Mouse (Mus musculus): ENCODE measurements at regions not wholly inside any gene's neighbourhood (a gene's known extent, or its start where the extent isn't known, plus 50 kb on each side); places are given as distances from the start of the nearest gene placed in this dataset.

DNA sequence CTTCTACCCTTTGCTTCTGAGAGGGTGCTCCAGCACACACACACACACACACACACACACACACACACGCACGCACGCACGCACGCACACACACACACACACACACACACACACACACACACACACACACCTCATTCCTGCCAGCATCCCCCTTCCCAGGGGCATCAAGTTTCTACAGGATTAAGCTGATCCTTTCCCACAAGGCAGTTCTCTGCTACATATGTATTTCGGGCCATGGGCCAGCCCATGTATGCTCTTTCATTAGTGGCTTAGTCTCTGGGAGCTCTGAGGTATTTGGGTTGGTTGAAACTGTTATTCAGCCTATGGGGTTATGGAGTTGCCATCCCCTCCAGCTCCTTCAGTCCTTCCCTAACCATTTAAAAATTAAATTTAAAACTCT, 366.1 kb downstream of the Rergl start:
- Histone ChIP-seq H3K9ac (ENCODE audit: low read depth, low read length) (no peak overlapping the region), H3K27me3 (ENCODE audit: control insufficient read depth, insufficient read depth, low read depth, low read length) (no peaks in the 10 kb centered on the region), H3K27ac (ENCODE audit: low read length) (no peak overlapping the region), H3K9me3 (replicated peaks; ENCODE audit: control insufficient read depth, low read length, poor library complexity, severe bottlenecking) (no peaks in the 10 kb centered on the region), H3K4me1 (ENCODE audit: control insufficient read depth, insufficient read depth, low read length) (no peaks in the 10 kb centered on the region), H3K36me3 (ENCODE audit: control insufficient read depth, insufficient read depth, low read length) (no peaks in the 10 kb centered on the region), H3K4me2 (ENCODE audit: low read length) (no peak overlapping the region), H3K4me3 (ENCODE audit: low read depth, low read length) (no peak overlapping the region)
- ATAC-seq, result no peak
- 74% methylated on average over 1 of the region's 6 CpGs for WGBS

DNA sequence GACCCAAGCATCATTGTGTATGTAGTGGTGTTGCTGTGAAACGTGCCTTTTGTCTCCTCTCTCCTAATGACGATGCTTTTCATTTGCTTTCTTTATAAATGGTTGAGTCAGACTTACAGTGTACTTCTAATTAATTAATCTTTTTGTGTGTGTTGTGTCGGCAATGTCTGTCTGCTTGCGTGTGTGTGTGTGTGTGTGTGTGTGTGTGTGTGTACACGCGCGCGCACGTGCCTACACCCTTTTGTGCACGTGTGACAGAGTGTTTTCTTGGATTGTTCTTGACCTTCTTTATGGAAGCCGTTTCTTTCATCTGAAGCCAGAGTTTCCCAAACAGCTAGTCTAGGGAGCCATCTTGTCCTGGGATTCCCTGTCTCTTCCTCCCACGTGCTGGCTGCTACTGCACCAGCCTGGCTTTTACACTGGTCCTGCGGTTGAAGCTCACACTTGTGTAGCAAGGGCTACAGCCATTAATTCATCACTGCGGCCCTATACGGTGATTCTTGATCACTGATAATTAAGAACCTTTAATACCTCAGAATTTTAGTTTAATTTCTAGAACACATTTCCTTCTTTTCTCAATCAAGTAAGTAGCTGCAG, 369.6 kb downstream of the Rergl start:
- no peaks in the 10 kb centered on the region; the same call in 1 of the 2 replicates for H3K9me3 ChIP-seq (replicated peaks; ENCODE audit: control insufficient read depth, low read length, poor library complexity, severe bottlenecking)
- H3K4me1 ChIP-seq (ENCODE audit: control insufficient read depth, insufficient read depth, low read length), result no peaks in the 10 kb centered on the region
- no peaks in the 10 kb centered on the region for H3K27me3 ChIP-seq (ENCODE audit: control insufficient read depth, insufficient read depth, low read depth, low read length)
- ATAC-seq, result no peak
- 80% methylated on average over 15 of the region's 15 CpGs for WGBS
- H3K36me3 ChIP-seq (ENCODE audit: control insufficient read depth, insufficient read depth, low read length), result no peaks in the 10 kb centered on the region
- H3K4me3 ChIP-seq (ENCODE audit: low read depth, low read length), result no peak overlapping the region
- no peak overlapping the region for H3K9ac ChIP-seq (ENCODE audit: low read depth, low read length)
- no peak overlapping the region for H3K4me2 ChIP-seq (ENCODE audit: low read length)
- no peak overlapping the region for H3K27ac ChIP-seq (ENCODE audit: low read length)

DNA sequence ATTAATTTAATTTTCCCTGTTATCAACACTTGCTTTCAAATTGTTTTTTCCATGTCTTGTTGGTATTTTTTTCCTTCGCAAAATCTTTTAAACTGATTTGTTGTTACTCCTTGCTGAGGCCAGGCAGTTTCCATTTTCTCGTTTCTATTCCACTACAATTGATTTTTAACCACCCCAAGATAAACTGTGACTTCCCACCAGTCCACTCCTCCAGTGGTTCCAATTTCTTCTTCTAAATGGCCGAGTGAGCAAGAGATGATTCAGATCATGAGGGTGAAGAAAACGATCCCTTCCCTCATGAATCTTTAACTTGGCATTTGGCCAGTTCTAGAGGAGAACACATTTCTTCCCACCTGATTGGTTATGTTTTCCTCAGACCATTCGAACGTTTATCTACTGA, 393.5 kb downstream of the Rergl start:
- no peaks in the 10 kb centered on the region for H3K9me3 ChIP-seq (replicated peaks; ENCODE audit: control insufficient read depth, low read length, poor library complexity, severe bottlenecking)
- H3K36me3 ChIP-seq (ENCODE audit: control insufficient read depth, insufficient read depth, low read length), result no peaks in the 10 kb centered on the region
- WGBS, result 79% methylated on average over 6 of the region's 6 CpGs
- H3K4me3 ChIP-seq (ENCODE audit: low read depth, low read length), result no peak overlapping the region
- no peaks in the 10 kb centered on the region for H3K27me3 ChIP-seq (ENCODE audit: control insufficient read depth, insufficient read depth, low read depth, low read length)
- no peak overlapping the region for H3K4me2 ChIP-seq (ENCODE audit: low read length)
- no peak overlapping the region for H3K27ac ChIP-seq (ENCODE audit: low read length)
- H3K9ac ChIP-seq (ENCODE audit: low read depth, low read length), result no peak overlapping the region
- H3K4me1 ChIP-seq (ENCODE audit: control insufficient read depth, insufficient read depth, low read length), result no peaks in the 10 kb centered on the region
- no peak for ATAC-seq

DNA sequence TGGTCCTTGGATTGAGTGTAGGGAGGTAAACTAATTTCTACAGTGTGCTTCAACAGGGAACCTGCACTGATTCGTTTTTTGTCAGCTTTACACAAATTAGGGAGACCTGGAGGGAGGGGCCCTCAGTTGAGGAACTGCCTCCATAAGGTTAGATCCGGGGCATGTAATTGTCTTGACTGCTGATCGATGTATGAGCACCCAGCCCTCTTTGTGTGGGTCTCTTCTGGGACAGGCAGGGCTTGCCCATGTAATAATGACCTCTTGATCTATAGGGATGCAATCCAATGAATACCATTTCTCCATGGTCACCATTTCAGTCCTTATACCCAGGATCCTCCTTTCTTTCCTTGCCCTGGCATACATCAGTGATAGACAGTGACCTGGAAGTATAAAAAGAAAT, 398.4 kb downstream of the Rergl start:
- no peak for ATAC-seq
- Histone ChIP-seq H3K4me3 (ENCODE audit: low read depth, low read length) (no peak overlapping the region), H3K9me3 (replicated peaks; ENCODE audit: control insufficient read depth, low read length, poor library complexity, severe bottlenecking) (no peaks in the 10 kb centered on the region), H3K36me3 (ENCODE audit: control insufficient read depth, insufficient read depth, low read length) (no peaks in the 10 kb centered on the region), H3K27ac (ENCODE audit: low read length) (no peak overlapping the region), H3K4me2 (ENCODE audit: low read length) (no peak overlapping the region), H3K9ac (ENCODE audit: low read depth, low read length) (no peak overlapping the region), H3K27me3 (ENCODE audit: control insufficient read depth, insufficient read depth, low read depth, low read length) (no peaks in the 10 kb centered on the region), H3K4me1 (ENCODE audit: control insufficient read depth, insufficient read depth, low read length) (no peaks in the 10 kb centered on the region)
- 52% methylated on average over 3 of the region's 3 CpGs for WGBS

DNA sequence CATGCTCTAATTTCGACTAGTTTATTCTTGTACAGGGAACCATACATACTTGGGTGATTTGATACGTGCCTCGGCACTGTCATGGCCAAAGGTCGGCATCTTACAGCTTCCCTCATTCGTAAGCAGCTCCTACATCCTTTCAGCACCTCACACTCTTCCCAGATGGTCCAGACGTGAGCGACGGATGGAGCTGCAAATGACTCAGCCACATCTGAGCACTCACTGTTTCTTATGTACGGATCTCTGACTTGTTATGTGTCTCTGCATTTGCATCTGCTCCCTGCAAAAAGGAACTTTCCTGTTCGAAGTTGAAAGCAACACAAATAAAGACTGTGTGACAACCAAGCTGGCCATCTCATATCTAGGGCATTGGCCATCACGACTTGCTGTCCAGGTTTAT, 402.5 kb downstream of the Rergl start:
- Histone ChIP-seq H3K4me2 (ENCODE audit: low read length) (no peak overlapping the region), H3K27ac (ENCODE audit: low read length) (no peak overlapping the region), H3K4me3 (ENCODE audit: low read depth, low read length) (no peak overlapping the region), H3K9me3 (replicated peaks; ENCODE audit: control insufficient read depth, low read length, poor library complexity, severe bottlenecking) (no peaks in the 10 kb centered on the region), H3K36me3 (ENCODE audit: control insufficient read depth, insufficient read depth, low read length) (no peaks in the 10 kb centered on the region), H3K9ac (ENCODE audit: low read depth, low read length) (no peak overlapping the region), H3K4me1 (ENCODE audit: control insufficient read depth, insufficient read depth, low read length) (no peaks in the 10 kb centered on the region), H3K27me3 (ENCODE audit: control insufficient read depth, insufficient read depth, low read depth, low read length) (no peaks in the 10 kb centered on the region)
- no peak for ATAC-seq
- WGBS, result 92% methylated on average over 11 of the region's 11 CpGs

DNA sequence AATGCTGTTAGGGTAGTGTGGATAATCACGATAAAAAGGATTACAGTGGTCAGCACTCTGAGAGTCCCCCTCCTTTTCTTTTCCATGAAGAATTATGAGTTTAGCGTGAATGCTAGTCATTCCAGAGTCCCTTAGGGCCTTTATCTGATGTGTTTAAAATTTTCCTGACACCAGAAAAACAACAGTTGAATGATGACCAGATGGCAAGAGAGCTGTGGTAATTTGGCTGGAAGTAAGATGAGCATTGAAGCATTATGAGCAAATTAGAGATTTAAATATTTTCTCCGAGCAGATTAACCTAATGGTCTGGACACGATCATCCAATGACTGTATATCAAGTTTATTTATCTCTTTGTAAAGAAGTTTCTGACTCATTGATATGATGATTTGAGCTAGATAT, 417.1 kb upstream of the Igbp1b start:
- no peak for ATAC-seq
- no peak overlapping the region for H3K9ac ChIP-seq (ENCODE audit: low read depth, low read length)
- 40% methylated on average over 4 of the region's 4 CpGs for WGBS
- no peaks in the 10 kb centered on the region for H3K36me3 ChIP-seq (ENCODE audit: control insufficient read depth, insufficient read depth, low read length)
- H3K27me3 ChIP-seq (ENCODE audit: control insufficient read depth, insufficient read depth, low read depth, low read length), result no peaks in the 10 kb centered on the region
- H3K4me2 ChIP-seq (ENCODE audit: low read length), result no peak overlapping the region
- H3K4me3 ChIP-seq (ENCODE audit: low read depth, low read length), result no peak overlapping the region
- no peaks in the 10 kb centered on the region for H3K4me1 ChIP-seq (ENCODE audit: control insufficient read depth, insufficient read depth, low read length)
- H3K9me3 ChIP-seq (replicated peaks; ENCODE audit: control insufficient read depth, low read length, poor library complexity, severe bottlenecking), result no peaks in the 10 kb centered on the region
- no peak overlapping the region for H3K27ac ChIP-seq (ENCODE audit: low read length)

DNA sequence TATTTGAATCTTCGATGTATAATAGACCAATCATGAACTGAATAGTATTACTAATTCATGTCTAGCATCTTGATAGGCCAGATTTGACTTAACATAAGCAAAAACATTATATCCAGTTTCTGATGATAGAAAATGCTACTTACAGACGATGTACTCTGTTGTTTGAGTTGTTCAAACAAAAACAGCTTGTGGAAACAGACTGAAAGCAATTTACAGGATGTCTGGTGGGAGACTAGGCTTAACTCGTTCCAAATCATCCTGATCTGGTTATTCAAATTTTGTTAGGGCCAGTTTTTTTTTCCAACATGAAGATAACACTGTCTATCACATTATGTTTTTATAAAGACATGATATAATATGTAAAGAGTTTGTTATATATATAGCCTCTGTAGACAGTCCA, 369.4 kb upstream of the Igbp1b start:
- WGBS, result 81% methylated on average over 3 of the region's 3 CpGs
- no peaks in the 10 kb centered on the region for H3K36me3 ChIP-seq (ENCODE audit: control insufficient read depth, insufficient read depth, low read length)
- H3K4me2 ChIP-seq (ENCODE audit: low read length), result no peak overlapping the region
- no peaks in the 10 kb centered on the region for H3K4me1 ChIP-seq (ENCODE audit: control insufficient read depth, insufficient read depth, low read length)
- no peak overlapping the region for H3K9ac ChIP-seq (ENCODE audit: low read depth, low read length)
- H3K9me3 ChIP-seq (replicated peaks; ENCODE audit: control insufficient read depth, low read length, poor library complexity, severe bottlenecking), result no peaks in the 10 kb centered on the region
- no peaks in the 10 kb centered on the region for H3K27me3 ChIP-seq (ENCODE audit: control insufficient read depth, insufficient read depth, low read depth, low read length)
- H3K4me3 ChIP-seq (ENCODE audit: low read depth, low read length), result no peak overlapping the region
- no peak for ATAC-seq
- no peak overlapping the region for H3K27ac ChIP-seq (ENCODE audit: low read length)

DNA sequence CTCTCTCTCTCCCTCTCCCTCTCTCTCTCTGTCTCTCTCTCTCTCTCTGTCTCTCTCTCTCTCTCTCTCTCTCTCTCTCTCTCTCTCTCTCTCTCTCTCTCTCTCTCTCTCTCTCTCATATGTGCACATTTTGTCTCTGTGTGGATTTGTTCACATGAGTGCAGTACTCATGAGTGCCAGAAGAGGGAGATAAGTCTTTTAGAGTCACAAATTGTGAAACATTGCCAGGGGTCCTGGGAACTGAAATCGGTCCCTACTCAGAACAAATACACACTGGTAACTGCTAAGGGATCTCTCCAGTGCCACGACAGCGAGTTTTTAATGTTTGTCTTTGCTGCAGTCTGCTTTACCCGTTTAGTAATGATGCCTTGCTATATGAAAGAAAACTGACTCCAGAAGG, 356.2 kb upstream of the Igbp1b start:
- Histone ChIP-seq H3K4me2 (ENCODE audit: low read length) (no peak overlapping the region), H3K36me3 (ENCODE audit: control insufficient read depth, insufficient read depth, low read length) (no peaks in the 10 kb centered on the region), H3K9ac (ENCODE audit: low read depth, low read length) (no peak overlapping the region), H3K4me1 (ENCODE audit: control insufficient read depth, insufficient read depth, low read length) (no peaks in the 10 kb centered on the region), H3K27me3 (ENCODE audit: control insufficient read depth, insufficient read depth, low read depth, low read length) (no peaks in the 10 kb centered on the region), H3K4me3 (ENCODE audit: low read depth, low read length) (no peak overlapping the region), H3K9me3 (replicated peaks; ENCODE audit: control insufficient read depth, low read length, poor library complexity, severe bottlenecking) (no peaks in the 10 kb centered on the region), H3K27ac (ENCODE audit: low read length) (no peak overlapping the region)
- ATAC-seq, result no peak
- WGBS, result 87% methylated on average over 4 of the region's 4 CpGs

DNA sequence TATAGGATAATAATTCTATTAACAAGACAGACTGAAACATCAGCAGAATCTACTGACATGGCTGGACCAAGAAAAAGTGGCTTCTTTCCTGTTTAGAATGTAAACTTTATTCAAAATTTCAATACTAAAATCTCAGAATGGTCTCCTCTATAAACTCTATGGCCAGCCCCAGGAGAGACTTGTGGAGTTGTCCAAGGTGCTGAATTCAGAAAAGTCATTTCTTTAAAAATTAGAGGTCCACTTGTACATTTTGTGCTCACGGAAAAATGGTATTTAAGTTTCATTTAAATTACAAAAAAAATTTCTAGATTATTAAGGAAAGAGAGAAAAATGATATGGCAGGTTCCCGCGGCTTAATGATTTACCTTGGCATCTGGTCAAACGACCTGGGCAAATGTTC, 352.2 kb upstream of the Igbp1b start:
- H3K27ac ChIP-seq (ENCODE audit: low read length), result no peak overlapping the region
- H3K4me1 ChIP-seq (ENCODE audit: control insufficient read depth, insufficient read depth, low read length), result no peaks in the 10 kb centered on the region
- H3K36me3 ChIP-seq (ENCODE audit: control insufficient read depth, insufficient read depth, low read length), result no peaks in the 10 kb centered on the region
- no peaks in the 10 kb centered on the region for H3K27me3 ChIP-seq (ENCODE audit: control insufficient read depth, insufficient read depth, low read depth, low read length)
- ATAC-seq, result no peak
- H3K9me3 ChIP-seq (replicated peaks; ENCODE audit: control insufficient read depth, low read length, poor library complexity, severe bottlenecking), result no peaks in the 10 kb centered on the region
- no peak overlapping the region for H3K4me2 ChIP-seq (ENCODE audit: low read length)
- H3K9ac ChIP-seq (ENCODE audit: low read depth, low read length), result no peak overlapping the region
- 83% methylated on average over 4 of the region's 4 CpGs for WGBS
- no peak overlapping the region for H3K4me3 ChIP-seq (ENCODE audit: low read depth, low read length)

Data from midbrain, embryonic 16.5 days (tissue).